Mouse (Mus musculus) WW6 (cell line): ENCODE measurements around the gene Tmc7.

ENCODE experiments used
- DNase-seq: peaks from one replicate; pipeline ENCODE4 v3.0.0-alpha.2; 2013; ENCODE audit warnings: low read depth, low spot score

Tmc7 gene

DNA sequence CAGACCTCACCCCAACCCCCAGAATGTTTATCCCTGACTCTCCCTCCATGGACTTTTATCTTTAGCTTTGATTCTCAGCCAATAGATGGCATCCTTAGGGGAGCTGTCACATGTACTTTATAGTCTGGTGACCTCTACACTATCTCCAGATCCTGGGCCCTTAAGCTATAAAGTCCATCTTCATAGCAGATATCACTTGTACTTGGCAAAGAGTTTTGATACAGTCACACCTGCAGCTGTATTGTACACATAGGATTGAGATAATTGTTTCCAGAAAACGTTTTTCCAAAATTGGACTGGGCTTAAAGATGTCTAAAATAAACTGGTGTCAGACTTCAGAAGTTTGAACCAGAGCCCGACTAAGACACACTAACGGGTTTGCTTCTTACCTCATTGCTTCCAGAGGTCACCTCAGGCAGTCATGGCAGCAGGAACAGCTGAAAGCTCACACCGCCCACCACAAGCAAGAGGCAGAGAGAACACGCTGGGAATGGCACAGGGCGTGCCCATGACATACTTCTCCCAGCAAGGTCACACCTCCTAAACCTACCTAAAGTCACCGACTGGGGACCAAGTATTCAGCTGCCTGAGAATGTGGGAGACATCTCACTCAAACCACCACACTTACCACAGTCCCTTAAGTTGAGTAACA is 84.6 kb downstream of the Tmc7 start:
- no peak for DNase-seq

DNA sequence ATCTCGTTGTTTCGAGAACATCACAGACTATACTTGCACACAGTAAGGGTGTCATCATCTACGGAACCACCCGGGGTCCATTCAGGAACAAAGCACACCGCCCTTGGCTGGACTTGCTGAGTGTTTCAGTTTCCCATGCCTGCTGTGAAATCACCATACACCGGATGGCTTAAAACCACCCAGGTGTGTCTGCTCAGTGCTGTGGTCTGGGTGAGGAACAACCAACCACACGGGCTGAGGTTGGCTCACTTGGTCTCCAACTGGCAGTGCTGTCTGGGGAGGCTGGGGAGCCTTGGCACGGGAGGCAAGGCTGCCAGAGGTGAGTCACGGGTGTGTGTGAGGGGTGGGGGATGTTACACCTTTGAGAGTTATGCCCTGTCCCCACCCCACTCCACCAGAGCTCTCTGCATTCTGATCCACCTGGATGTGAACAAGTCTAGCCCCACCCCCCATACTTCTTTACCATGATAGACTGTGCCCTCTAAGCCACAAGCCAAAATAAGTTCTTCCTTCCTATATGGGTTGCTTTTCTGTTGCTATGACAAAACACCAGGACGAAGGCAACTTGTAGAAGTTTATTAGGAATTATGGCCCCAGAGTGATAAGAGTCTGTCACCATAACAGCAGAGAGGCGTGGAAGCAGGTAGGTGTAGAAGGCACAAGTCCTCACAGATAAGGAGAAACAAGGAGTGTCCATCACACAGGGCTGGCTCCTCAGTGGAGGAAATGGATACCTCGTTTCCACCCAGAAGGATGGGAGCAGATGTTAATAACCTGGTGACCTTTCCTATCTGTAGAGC is 85.4 kb downstream of the Tmc7 start:
- no peak for DNase-seq

GRCm38 (mm10) chr7:118494892-118495579 is 89.5 kb downstream of the Tmc7 start:
- no peak for DNase-seq

DNA sequence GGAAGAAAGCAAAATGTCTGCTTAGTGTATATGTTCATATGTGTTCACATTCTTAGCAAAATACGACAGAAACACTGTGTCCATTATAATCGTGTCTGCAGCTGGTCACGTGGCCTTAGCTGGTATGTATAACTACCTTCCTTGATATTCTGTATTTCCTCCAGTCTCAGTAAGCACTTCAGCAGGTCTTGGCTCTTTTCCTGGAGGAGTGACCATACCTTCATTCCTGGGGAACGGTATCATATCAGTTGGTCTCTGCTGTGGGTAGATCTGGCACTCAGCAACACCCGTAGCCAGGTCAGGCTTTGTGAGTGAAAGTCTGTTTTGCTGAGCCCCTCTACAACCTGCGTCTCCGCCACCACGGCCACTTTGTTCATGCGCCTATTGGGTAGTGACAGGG is 90.6 kb downstream of the Tmc7 start:
- no peak for DNase-seq

DNA sequence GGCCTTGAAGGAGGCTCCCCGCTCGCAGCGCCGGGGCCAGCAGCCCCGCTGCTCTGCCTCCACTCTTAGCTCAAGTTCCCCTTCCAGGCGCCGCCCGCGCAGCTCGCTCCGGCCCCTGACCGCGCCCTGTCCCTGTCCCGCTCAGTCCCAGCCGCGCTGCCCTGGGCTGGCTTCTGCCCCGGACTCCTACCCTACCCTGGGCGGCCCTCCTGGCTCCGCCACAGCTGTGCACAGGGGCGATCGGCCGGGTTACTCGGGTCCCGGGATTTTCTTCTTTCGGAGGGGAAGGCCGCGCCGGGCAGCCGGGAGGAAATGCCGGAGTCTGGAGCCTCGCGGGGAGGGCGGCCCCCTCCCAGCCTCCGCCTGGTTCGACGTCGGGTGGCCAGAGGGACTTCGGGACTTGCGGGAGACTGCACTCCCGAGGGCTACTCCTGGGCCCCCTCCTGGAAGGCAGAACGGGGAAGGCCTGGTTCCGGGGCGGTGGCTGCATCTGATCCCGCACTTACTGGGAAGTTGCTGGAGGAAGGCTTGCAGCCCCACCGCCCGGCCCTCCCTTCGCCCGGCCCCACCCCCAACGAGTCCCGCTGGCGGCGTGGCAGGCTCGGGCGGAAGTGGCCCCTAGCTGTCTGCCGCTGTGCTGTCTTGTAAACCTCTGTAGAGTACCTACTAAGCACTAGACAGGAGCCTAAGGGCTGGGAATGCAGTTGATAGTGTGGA is 92.9 kb downstream of the Tmc7 start, which contains the start of gene Itpripl2:
Gene Itpripl2 (minus strand): TSS at position 545 of the 717 bp plus-strand sequence.
- peak; percentile 22 for DNase-seq

DNA sequence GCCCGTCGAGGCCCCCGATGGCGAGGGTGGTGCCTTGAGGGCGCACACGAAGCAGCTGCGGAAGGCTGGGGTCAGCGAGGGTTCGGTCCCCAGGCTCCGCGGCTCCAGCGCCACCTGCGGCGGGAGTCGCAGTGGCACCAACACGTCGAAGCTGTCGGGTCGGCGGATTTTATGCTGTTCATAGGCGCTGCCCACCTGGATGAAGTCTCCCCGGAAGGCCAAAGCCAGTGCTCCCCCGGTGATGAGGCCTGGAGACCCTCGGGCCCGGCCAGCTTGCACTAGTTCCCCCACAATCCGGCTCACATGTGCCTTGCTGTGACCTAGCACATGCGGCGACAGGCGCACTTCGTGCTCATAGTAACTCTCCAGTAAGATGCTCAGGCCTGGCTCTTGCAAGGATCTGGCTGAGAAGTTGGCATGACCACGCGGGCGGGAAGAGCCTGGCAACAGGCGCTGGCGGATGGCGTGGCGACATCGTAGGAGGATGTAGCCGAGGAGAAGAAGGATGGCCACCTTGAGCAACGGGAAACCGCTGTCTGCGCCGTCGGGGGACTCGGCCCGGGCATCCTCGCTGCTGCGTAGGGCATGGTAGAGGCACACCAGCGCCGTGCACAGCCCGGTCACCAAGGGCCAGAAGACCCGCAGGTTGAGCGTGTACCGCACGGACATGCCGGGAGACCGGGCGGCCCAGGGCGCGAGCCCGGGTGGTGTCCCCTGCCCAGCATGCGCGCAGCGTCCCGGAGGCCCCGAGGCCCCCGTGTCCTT is 93.7 kb downstream of the Tmc7 start:
- DNase-seq: peak; percentile 18

GRCm38 (mm10) chr7:118489706-118490665 is 94.5 kb downstream of the Tmc7 start:
- DNase-seq: peak; percentile 20

DNA sequence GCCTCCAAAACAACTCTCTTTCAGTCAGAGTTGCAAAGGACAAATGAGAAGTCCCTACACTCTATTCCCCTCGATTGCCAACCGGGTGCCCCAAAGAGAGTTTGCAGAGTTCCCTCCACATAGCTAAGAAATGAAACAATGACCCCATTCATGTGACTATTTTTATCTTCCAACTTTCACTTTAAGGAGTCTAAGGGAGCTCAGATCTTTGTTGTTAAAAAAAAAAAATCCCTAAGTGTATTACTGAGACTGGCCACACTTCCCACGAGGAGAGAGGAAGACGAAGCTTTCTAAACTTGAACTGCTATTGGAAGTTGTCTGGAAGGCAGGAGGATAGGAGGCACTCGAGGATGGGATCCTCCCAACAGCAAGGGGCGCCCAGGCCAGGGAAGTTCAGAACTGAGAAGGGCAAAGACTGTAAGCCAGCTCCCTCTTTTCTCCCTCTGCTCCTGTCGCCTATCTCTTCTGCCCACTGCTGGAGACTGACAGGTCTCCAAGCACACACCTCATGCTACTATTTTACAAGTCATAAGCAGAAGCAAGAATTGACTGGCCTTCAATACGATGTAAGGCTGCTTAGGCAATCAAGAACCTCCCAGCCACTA is 96.4 kb downstream of the Tmc7 start:
- no peak for DNase-seq

DNA sequence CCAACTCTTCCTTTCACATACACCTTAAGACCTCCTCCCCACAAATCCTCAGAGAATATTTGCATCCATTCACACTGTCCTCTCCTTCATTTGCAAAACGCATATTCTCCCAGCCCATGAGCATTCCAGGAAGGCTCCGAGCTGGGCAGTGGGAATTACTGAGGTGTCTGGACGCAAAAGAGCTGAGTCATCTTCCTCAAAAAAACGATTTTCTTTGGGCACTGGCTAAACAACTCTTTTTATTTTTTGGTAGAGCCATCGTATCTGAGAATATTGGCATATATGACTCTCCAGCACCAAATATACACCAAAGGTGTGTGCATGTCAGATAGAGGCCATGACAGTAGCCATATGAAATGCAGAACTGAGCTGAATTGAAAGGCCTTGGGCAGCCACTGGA is 97.6 kb downstream of the Tmc7 start:
- DNase-seq: no peak
